Mouse (Mus musculus) liver, embryonic 14.5 days (tissue): ENCODE results near the gene Acnat2. TPM values are rescaled to one million over a fixed set of nuclear protein-coding genes. Genes with fewer than 3 reads are reported as not detected.
"Not testable (repeated sequence)": the region's sequence is repeated elsewhere in the genome, so short reads cannot be mapped to it uniquely, and the experiment has no call there.

Experiments
- ATAC-seq: fragments of 200-750 bp; cut with Nextera tagmentation; 2 replicates; pipeline ENCODE4 v1.8.0; 2017; ENCODE audit warnings: moderate number of reproducible peaks, mild to moderate bottlenecking, moderate library complexity; ENCODE audit not compliant: insufficient read depth
- DNase-seq, 3 experiments: peaks; one replicate each; pipeline ENCODE4 v3.0.0-alpha.2; 2012 to 2013; ENCODE audit warnings: low read depth in 3 of 3, low spot score in 3 of 3
- H3K27ac ChIP-seq: fragments of 300-500 bp; sonication (generic); 2 replicates; pipeline ENCODE4 v1.5.1; 2014; ENCODE audit warnings: moderate library complexity, mild to moderate bottlenecking, control low read depth, inconsistent platforms
- H3K27me3 ChIP-seq: fragments of 300-500 bp; sonication (generic); 2 replicates; pipeline ENCODE4 v1.6.1; 2014; ENCODE audit warnings: mild to moderate bottlenecking, low read length, moderate library complexity; ENCODE audit not compliant: control insufficient read depth, insufficient read depth
- H3K36me3 ChIP-seq: fragments of 300-500 bp; sonication (generic); replicated peaks from 2 replicates; pipeline ENCODE4 v1.6.1; 2014; ENCODE audit warnings: low read depth; ENCODE audit not compliant: control insufficient read depth, insufficient read depth
- H3K4me1 ChIP-seq, 2 experiments: fragments of 200-500 bp in 1 of 2; fragments of 300-500 bp in 1 of 2; sonication (generic) in 1 of 2; replicated peaks; 2 replicates each; pipeline ENCODE4 v1.6.1; 2012 to 2014; ENCODE audit warnings: antibody characterized with exemption in 1 of 2, inconsistent platforms in 1 of 2, low read length in 1 of 2; ENCODE audit not compliant: control insufficient read depth in 2 of 2, insufficient read depth in 2 of 2
- H3K4me2 ChIP-seq: fragments of 300-500 bp; sonication (generic); 2 replicates; pipeline ENCODE4 v1.6.1; 2014; ENCODE audit warnings: low read depth, mild to moderate bottlenecking, control low read depth, moderate library complexity
- H3K4me3 ChIP-seq, 2 experiments: fragments of 200-500 bp in 1 of 2; fragments of 300-500 bp in 1 of 2; sonication (generic) in 1 of 2; 2 replicates each; pipeline ENCODE4 v1.5.1; 2012 to 2014; ENCODE audit warnings: low read depth in 2 of 2, low read length in 2 of 2, mild to moderate bottlenecking in 2 of 2, control low read depth in 1 of 2, inconsistent platforms in 1 of 2, moderate library complexity in 1 of 2; ENCODE audit not compliant: insufficient read depth in 1 of 2
- H3K9ac ChIP-seq: fragments of 300-500 bp; sonication (generic); replicated peaks from 2 replicates; pipeline ENCODE4 v1.6.1; 2014; ENCODE audit warnings: mild to moderate bottlenecking, control low read depth, moderate library complexity
- H3K9me3 ChIP-seq: fragments of 300-500 bp; sonication (generic); 2 replicates; pipeline ENCODE4 v1.6.1; 2016; ENCODE audit warnings: low read length, mixed read lengths; ENCODE audit not compliant: control insufficient read depth
- CTCF ChIP-seq: IDR thresholded peaks from 2 replicates; pipeline ENCODE4 v1.5.1; 2016; ENCODE audit warnings: antibody characterized with exemption, low read depth, control low read depth
- EP300 ChIP-seq: IDR thresholded peaks from 2 replicates; pipeline ENCODE4 v1.6.1; 2016; ENCODE audit warnings: antibody characterized with exemption, low read depth
- WGBS: fragments of 180-500 bp; shearing (Covaris S2); extraction: QIAGEN DNeasy Blood & Tissue Kit; methylation state at CpG from one replicate; pipeline ENCODE4 v1.1.7; 2014; ENCODE audit not compliant: insufficient replicate concordance; 5-methylcytosine and 5-hydroxymethylcytosine counted together
- polyA plus RNA-seq, 2 experiments: library from polyadenylated mRNA; depleted of rRNA in 1 of 2; stranded (reverse) in 1 of 2; unstranded in 1 of 2; fragments of >200 nt; fragmentation: Nextera tagmentation in 1 of 2; extraction: Ambion mirVana in 1 of 2; gene quantifications; 2 replicates each; pipeline versions ENCODE4 v1.2.1 to v1.2.3; 2012 to 2014

Acnat2 gene
- polyA plus RNA-seq, 2 experiments, result 0.20 TPM

GRCm38 (mm10) chr4:49348677-49349076, 59.3 kb downstream of the Acnat2 start:
- Histone ChIP-seq H3K36me3 (no peaks in the 10 kb centered on the region), H3K4me3 (no peak overlapping the region), H3K27ac (no peak overlapping the region), H3K27me3 (no peaks in the 10 kb centered on the region), H3K9ac (no peak overlapping the region), H3K4me2 (no peak overlapping the region), H3K9me3 (no peaks in the 10 kb centered on the region), H3K4me1 (no peaks in the 10 kb centered on the region)
- ATAC-seq (no peak), DNase-seq (no peak)
- TF ChIP-seq EP300 (no peak), CTCF (no peak)
- WGBS, result 58% methylated on average over 2 of the region's 2 CpGs

- H3K27me3 ChIP-seq, ATAC-seq: not testable (repeated sequence)
Observed at GRCm38 (mm10) chr4:49348001-49348400, 60.0 kb downstream of the Acnat2 start.

GRCm38 (mm10) chr4:49340091-49340490, 67.9 kb downstream of the Acnat2 start:
- H3K27me3 ChIP-seq, DNase-seq, H3K4me3 ChIP-seq, ATAC-seq, H3K4me1 ChIP-seq, H3K27ac ChIP-seq, H3K9me3 ChIP-seq, H3K36me3 ChIP-seq, H3K9ac ChIP-seq, H3K4me2 ChIP-seq: not testable (repeated sequence)
- WGBS, result 39% methylated on average over 3 of the region's 3 CpGs

More at GRCm38 (mm10) chr4:49348001-49348400, 60.0 kb downstream of the Acnat2 start:
- not testable (repeated sequence) for H3K4me1 ChIP-seq, DNase-seq, H3K4me2 ChIP-seq, H3K9ac ChIP-seq, H3K9me3 ChIP-seq, H3K36me3 ChIP-seq, H3K4me3 ChIP-seq, H3K27ac ChIP-seq
- 50% methylated on average over 1 of the region's 1 CpGs for WGBS

GRCm38 (mm10) chr4:49337949-49338348, 70.0 kb downstream of the Acnat2 start:
- not testable (repeated sequence) for H3K27ac ChIP-seq, H3K9ac ChIP-seq, H3K4me3 ChIP-seq, ATAC-seq, H3K9me3 ChIP-seq, H3K4me2 ChIP-seq, H3K4me1 ChIP-seq, H3K27me3 ChIP-seq, H3K36me3 ChIP-seq, DNase-seq
- WGBS, result 54% methylated on average over 3 of the region's 4 CpGs

Other genes starting within 250 kb of the Acnat2 start
- gene Acnat1, start 65.8 kb upstream of the Acnat2 start, polyA plus RNA-seq (2012; rRNA removed), result 0.73 and 1.2 TPM in 2 replicates
- 0.11 and 0.61 TPM in 2 replicates for gene Acnat1, start 65.8 kb upstream of the Acnat2 start, polyA plus RNA-seq (2014; fragmentation: Nextera tagmentation; extraction: Ambion mirVana)
- gene Baat, start 98.4 kb upstream of the Acnat2 start, polyA plus RNA-seq (2012; rRNA removed), result 0.39 and 0.47 TPM in 2 replicates
- gene Baat, start 98.4 kb upstream of the Acnat2 start, polyA plus RNA-seq (2014; fragmentation: Nextera tagmentation; extraction: Ambion mirVana), result 0.86 and 1.0 TPM in 2 replicates
- gene Mrpl50, start 112.9 kb upstream of the Acnat2 start, polyA plus RNA-seq (2012; rRNA removed), result 11.7 and 16.6 TPM in 2 replicates
- 55.7 TPM in 2 replicates for gene Mrpl50, start 112.9 kb upstream of the Acnat2 start, polyA plus RNA-seq (2014; fragmentation: Nextera tagmentation; extraction: Ambion mirVana)
- gene Zfp189, start 113.0 kb upstream of the Acnat2 start, polyA plus RNA-seq (2012; rRNA removed), result 0.88 and 1.5 TPM in 2 replicates
- 2.6 and 3.5 TPM in 2 replicates for gene Zfp189, start 113.0 kb upstream of the Acnat2 start, polyA plus RNA-seq (2014; fragmentation: Nextera tagmentation; extraction: Ambion mirVana)
- 88.5 and 103 TPM in 2 replicates for gene Aldob, start 141.4 kb upstream of the Acnat2 start, polyA plus RNA-seq (2012; rRNA removed)
- 240 and 257 TPM in 2 replicates for gene Aldob, start 141.4 kb upstream of the Acnat2 start, polyA plus RNA-seq (2014; fragmentation: Nextera tagmentation; extraction: Ambion mirVana)
- 4.8 and 5.8 TPM in 2 replicates for gene Tmem246, start 189.7 kb upstream of the Acnat2 start, polyA plus RNA-seq (2012; rRNA removed)
- 6.7 and 9.0 TPM in 2 replicates for gene Tmem246, start 189.7 kb upstream of the Acnat2 start, polyA plus RNA-seq (2014; fragmentation: Nextera tagmentation; extraction: Ambion mirVana)
- 8.2 and 14.5 TPM in 2 replicates for gene Rnf20, start 223.9 kb upstream of the Acnat2 start, polyA plus RNA-seq (2012; rRNA removed)
- 15.7 and 18.3 TPM in 2 replicates for gene Rnf20, start 223.9 kb upstream of the Acnat2 start, polyA plus RNA-seq (2014; fragmentation: Nextera tagmentation; extraction: Ambion mirVana)